Mouse (Mus musculus) forebrain, embryonic 10.5 days (tissue): ENCODE measurements around the gene Psmc4. TPM values are rescaled to one million over a fixed set of nuclear protein-coding genes. Genes with fewer than 3 reads are reported as not detected.

Experiments
- DNase-seq: peaks from one replicate; pipeline ENCODE4 v3.0.0-alpha.2; 2017; ENCODE audit warnings: low spot score; ENCODE audit errors: extremely low spot score
- H3K27ac ChIP-seq: fragments of 300-500 bp; sonication (generic); 2 replicates; pipeline ENCODE4 v1.5.1; 2016; ENCODE audit warnings: mild to moderate bottlenecking
- H3K27me3 ChIP-seq: fragments of 300-500 bp; sonication (generic); 2 replicates; pipeline ENCODE4 v1.6.1; 2016; ENCODE audit warnings: mild to moderate bottlenecking; ENCODE audit not compliant: poor library complexity, severe bottlenecking
- H3K36me3 ChIP-seq: fragments of 300-500 bp; sonication (generic); replicated peaks from 2 replicates; pipeline ENCODE4 v1.6.1; 2016; ENCODE audit warnings: mild to moderate bottlenecking, moderate library complexity
- H3K4me1 ChIP-seq: fragments of 300-500 bp; sonication (generic); 2 replicates; pipeline ENCODE4 v1.6.1; 2016
- H3K4me3 ChIP-seq: fragments of 300-500 bp; sonication (generic); 2 replicates; pipeline ENCODE4 v1.5.1; 2016; ENCODE audit warnings: mild to moderate bottlenecking, moderate library complexity
- H3K9me3 ChIP-seq: fragments of 300-500 bp; sonication (generic); 2 replicates; pipeline ENCODE4 v1.6.1; 2016; ENCODE audit warnings: mild to moderate bottlenecking, moderate library complexity
- WGBS: fragments of 180-500 bp; shearing (Covaris S2); methylation state at CpG from one replicate; pipeline ENCODE4 v1.1.7; 2016; 5-methylcytosine and 5-hydroxymethylcytosine counted together
- polyA plus RNA-seq: library from polyadenylated mRNA; unstranded; fragments of >200 nt; fragmentation: Nextera tagmentation; extraction: Ambion mirVana; gene quantifications from 2 replicates; pipeline ENCODE4 v1.2.1, GENCODE M21; 2016

Gene Psmc4
- polyA plus RNA-seq, 1 experiment from 2014 or later: 445 TPM

DNA sequence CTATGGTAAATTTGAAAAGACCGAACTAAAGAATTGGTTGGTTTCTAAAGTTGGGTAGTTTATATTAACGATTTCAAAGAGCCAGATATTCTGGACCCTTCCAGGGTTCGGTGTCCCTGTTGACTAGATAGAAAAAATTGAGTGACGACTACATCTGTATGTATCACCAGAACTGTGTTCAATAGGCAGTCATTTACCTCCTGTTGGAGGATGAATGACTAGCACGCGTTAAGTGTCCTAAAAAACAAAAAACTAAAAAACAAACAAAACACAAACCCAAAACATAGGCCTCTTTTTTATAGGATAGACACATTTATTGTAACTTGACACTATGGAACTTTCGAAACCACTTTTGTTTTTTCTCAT lies 35.5 kb downstream of the Psmc4 start:
- WGBS: 28% methylated on average over 7 of the region's 7 CpGs
- Histone ChIP-seq H3K36me3 (peaks cover 25% of the 10 kb centered on the region), H3K27me3 (0 out of 2 replicates have a peak, but pooled peaks cover 6% of the 10 kb centered on the region), H3K4me3 (peak overlapping the region; percentile 81), H3K27ac (peak overlapping the region; percentile 88), H3K9me3 (peaks cover 3% of the 10 kb centered on the region; the same call in 1 of the 2 replicates), H3K4me1 (peaks cover 17% of the 10 kb centered on the region)
- no peak for DNase-seq

DNA sequence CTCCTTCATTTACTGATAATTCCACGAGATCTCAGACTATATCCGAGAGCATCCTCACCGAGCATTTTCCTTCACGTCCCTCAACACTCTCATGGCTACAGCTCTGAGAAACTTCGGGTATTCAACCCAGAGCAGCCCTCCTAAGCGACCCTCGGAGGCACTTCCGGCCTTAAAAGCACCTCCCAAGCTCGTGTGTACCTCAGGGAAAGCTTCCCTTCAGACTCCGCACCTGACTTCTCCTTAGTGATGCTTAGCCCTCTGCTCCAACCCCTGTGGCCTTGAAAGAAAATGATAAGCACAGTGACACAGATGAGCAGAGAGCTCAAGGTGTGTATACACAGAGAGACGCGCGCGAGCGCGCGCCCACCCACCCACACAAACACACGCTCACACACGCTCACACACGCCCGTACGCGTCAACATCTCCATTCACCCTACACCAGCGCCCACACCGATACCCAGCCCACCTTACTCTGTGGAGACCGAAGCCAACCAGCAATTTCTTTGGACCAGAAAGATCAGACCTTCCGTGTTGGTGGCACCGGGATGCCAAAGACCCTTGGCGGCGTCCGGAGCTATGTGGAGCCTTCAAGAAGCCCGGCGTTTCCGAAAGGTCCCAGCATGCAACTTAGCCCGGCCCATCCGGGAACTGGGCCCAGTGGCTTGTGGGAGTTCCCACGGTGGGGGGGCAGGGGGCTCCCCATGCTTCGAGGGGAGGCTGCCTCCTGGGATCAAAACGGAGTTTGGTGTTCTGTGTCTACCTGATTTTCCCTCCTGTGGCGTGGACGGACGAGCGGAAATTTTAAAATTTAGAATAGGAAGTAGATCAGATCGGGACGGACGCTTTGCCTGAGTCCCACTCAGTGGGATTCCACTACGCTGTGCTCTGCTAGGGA lies 36.1 kb downstream of the Psmc4 start, which contains the start of gene Zfp850:
Zfp850 (minus strand) TSS at position 567 of the 896 bp plus-strand sequence.
- Histone ChIP-seq H3K4me3 (peak within 1 kb of the TSS; percentile 81), H3K4me1 (peaks cover 17% of the 10 kb centered on the region), H3K27me3 (0 out of 2 replicates have a peak, but pooled peaks cover 6% of the 10 kb centered on the region), H3K27ac (peak within 1 kb of the TSS; percentile 88), H3K9me3 (peaks cover under 1% of the 10 kb centered on the region; the same call in 1 of the 2 replicates), H3K36me3 (peaks cover 32% of the 10 kb centered on the region)
- peak; percentile 80 for DNase-seq
- 1% methylated on average over 47 of the region's 47 CpGs for WGBS

- Histone ChIP-seq H3K9me3 (no peaks in the 10 kb centered on the region), H3K4me1 (peaks cover 17% of the 10 kb centered on the region), H3K27me3 (no peaks in the 10 kb centered on the region), H3K36me3 (peaks cover 65% of the 10 kb centered on the region), H3K27ac (no peak overlapping the region), H3K4me3 (no peak overlapping the region)
- WGBS: 94% methylated on average over 3 of the region's 3 CpGs
- DNase-seq: no peak
Measured at GRCm38 (mm10) chr7:28010271-28010670, 39.6 kb downstream of the Psmc4 start.

Other genes starting within 250 kb of the Psmc4 start
- 1.9 and 2.2 TPM in 2 replicates for gene Zfp626, start 242.9 kb downstream of the Psmc4 start, polyA plus RNA-seq
- gene Zfp59, start 211.5 kb downstream of the Psmc4 start, polyA plus RNA-seq: 9.7 and 11.6 TPM in 2 replicates
- gene Zfp607a, start 192.6 kb downstream of the Psmc4 start, polyA plus RNA-seq: 4.7 and 5.0 TPM in 2 replicates
- gene Zfp974, start 120.6 kb downstream of the Psmc4 start, polyA plus RNA-seq: 10.6 and 12.0 TPM in 2 replicates
- gene Zfp780b, start 70.9 kb downstream of the Psmc4 start, polyA plus RNA-seq: 21.3 and 23.1 TPM in 2 replicates
- 9.8 and 10.3 TPM in 2 replicates for gene Zfp850, start 36.0 kb downstream of the Psmc4 start, polyA plus RNA-seq
- gene Fcgbp, start 21.1 kb upstream of the Psmc4 start, polyA plus RNA-seq: 0.25 and 0.40 TPM in 2 replicates
- 0.05 and 0.10 TPM in 2 replicates for gene 9530053A07Rik, start 79.4 kb upstream of the Psmc4 start, polyA plus RNA-seq
- 178 and 180 TPM in 2 replicates for gene Fbl, start 119.6 kb upstream of the Psmc4 start, polyA plus RNA-seq
- gene Dyrk1b, start 129.4 kb upstream of the Psmc4 start, polyA plus RNA-seq: 12.5 and 13.7 TPM in 2 replicates
- 1.4 and 1.7 TPM in 2 replicates for gene Eid2, start 217.8 kb upstream of the Psmc4 start, polyA plus RNA-seq
- 9.6 and 9.7 TPM in 2 replicates for gene Eid2b, start 227.6 kb upstream of the Psmc4 start, polyA plus RNA-seq
- gene Selenov, start 241.1 kb upstream of the Psmc4 start, polyA plus RNA-seq: 0.50 and 0.66 TPM in 2 replicates